Comparison of ENCODE assay signal across 17 mouse cellular contexts in genomic region chr11:52435466-52435865, GRCm38 (mm10).
"Had no signal": no experiment of that assay in that cellular context is flagged by ENCODE, and none has a peak within 500 bp of the region (broad histone marks: within the 10 kb centered on the region; RNA-seq: fewer than 3 reads in every experiment).

No protein-coding gene starts in this region.

- DNase-seq: gastrocnemius, adult 2 months; gastrocnemius, postnatal 10 days; gastrocnemius, postnatal 25 days; heart, adult 18-20 months; heart, postnatal 14 days; heart, postnatal 36 days; kidney, adult 11 months; kidney, adult 2 months; kidney, adult 9 months; kidney, postnatal 10 days; kidney, postnatal 25 days; kidney, postnatal 4 days; liver; liver, embryonic 13.5 days; liver, postnatal 0 days had no signal

- ATAC-seq: hindbrain, postnatal 0 days; intestine, embryonic 16.5 days; liver, postnatal 0 days had no signal
